Comparison of ENCODE assay signal across 9 mouse cellular contexts in the genomic region with DNA sequence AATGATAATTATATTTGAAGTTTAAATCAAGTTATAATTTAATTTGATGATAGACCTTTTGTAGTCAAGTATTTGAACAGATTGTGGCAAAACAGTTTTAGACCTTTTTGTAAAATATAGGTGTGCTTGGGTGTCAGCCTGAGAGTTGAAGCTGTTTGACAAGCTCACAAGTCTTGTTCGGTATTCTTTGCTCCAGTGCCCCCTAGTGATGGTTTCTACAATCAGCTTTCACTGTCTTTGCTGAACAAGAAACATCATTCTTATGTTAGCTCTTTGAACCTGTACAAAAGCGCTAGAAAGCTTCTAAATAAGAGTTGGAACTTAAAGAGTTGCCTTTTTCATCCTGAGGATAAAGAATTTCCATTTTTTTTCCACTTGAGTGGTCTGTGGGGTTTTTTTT.
DNase-seq lines count a peak whose midpoint lies in the region; ATAC-seq and TF ChIP-seq lines count a peak whose summit lies in the region.
"Had no signal": no experiment of that assay in that cellular context is flagged by ENCODE, and none has a peak within 500 bp of the region (broad histone marks: within the 10 kb centered on the region; RNA-seq: fewer than 3 reads in every experiment).

No protein-coding gene starts in this region.

- WGBS in liver, adult 2 months = 55% methylated on average over 2 of the region's 2 CpGs
- 52% methylated on average over 2 of the region's 2 CpGs for WGBS in liver, embryonic 12.5 days (ENCODE audit: insufficient replicate concordance)
- 50% methylated on average over 2 of the region's 2 CpGs for WGBS in limb, embryonic 14.5 days

- peak; percentile 62 for DNase-seq in liver, adult 2 months (ENCODE audit: extremely low read depth, low read depth, low spot score)
- peak; percentile 15 for DNase-seq in Patski (ENCODE audit: low read depth, low spot score)
- peak; percentile 76 to 80 for DNase-seq in cerebellum, postnatal 14 days
- peak; percentile 12 for DNase-seq in hindlimb bud, embryonic 11.5 days (ENCODE audit: extremely low spot score, low read depth, low spot score)
- DNase-seq in limb, embryonic 14.5 days (ENCODE audit: low spot score) = peak; percentile 63
- DNase-seq in right cerebral cortex, postnatal 4 days = peak; percentile 37

- TF ChIP-seq POLR2A in liver, adult 2 months (IDR thresholded peaks at IDR 0.05; ENCODE audit: extremely low read depth, insufficient read depth, low read length) = no peak
- TF ChIP-seq POLR2A in limb, embryonic 14.5 days (IDR thresholded peaks at IDR 0.05; ENCODE audit: borderline replicate concordance, extremely low read depth, insufficient read depth, insufficient read length) = no peak

- no peaks in the 10 kb centered on the region for H3K27me3 ChIP-seq in liver, adult 2 months (ENCODE audit: control insufficient read depth, insufficient read depth, low read length)
- H3K27me3 ChIP-seq in liver, embryonic 12.5 days (replicated peaks) = no peaks in the 10 kb centered on the region
- H3K27me3 ChIP-seq in Patski = no peaks in the 10 kb centered on the region
- no peaks in the 10 kb centered on the region for H3K27me3 ChIP-seq in limb, embryonic 14.5 days (ENCODE audit: control insufficient read depth, insufficient read depth, low read length)

- no peak overlapping the region for H3K4me3 ChIP-seq in liver, adult 2 months (ENCODE audit: insufficient read depth, low read depth, low read length)
- H3K4me3 ChIP-seq in liver, embryonic 12.5 days = no peak overlapping the region
- H3K4me3 ChIP-seq in limb, embryonic 14.5 days (replicated peaks; ENCODE audit: low read length) = no peak overlapping the region
- H3K4me3 ChIP-seq: myocyte had no signal

- no peak for ATAC-seq in liver, embryonic 12.5 days
- no peak for ATAC-seq in Patski
- ATAC-seq in limb, embryonic 14.5 days (ENCODE audit: low FRiP score, low read depth) = no peak
- ATAC-seq in erythroid progenitor cell, adult 5-6 weeks (replicated peaks; ENCODE audit: low FRiP score, poor library complexity, severe bottlenecking) = no peak

- POLR2A ChIA-PET in Patski (lab: Charles Lee) = no interaction called here

- TF ChIP-seq CTCF in liver, adult 2 months (IDR thresholded peaks at IDR 0.05; ENCODE audit: low read depth, low read length) = peak; percentile 33; the same call in 1 of the 2 replicates
- peak; percentile 76 for TF ChIP-seq CTCF in Patski (IDR thresholded peaks at IDR 0.05)

- H3K27ac ChIP-seq in liver, adult 2 months (replicated peaks; ENCODE audit: insufficient read depth, low read depth, low read length) = no peak overlapping the region
- no peak overlapping the region for H3K27ac ChIP-seq in liver, embryonic 12.5 days
- no peak overlapping the region for H3K27ac ChIP-seq in limb, embryonic 14.5 days (replicated peaks; ENCODE audit: low read depth, low read length)

- in situ Hi-C loops in Patski (cut with MboI; ENCODE audit: low pct_unique_long_range_greater_than_20kb) = loop anchor here (10.0 kb wide), 1 partner anchor 392 kb away; no protein-coding TSS in a partner anchor

- no peak overlapping the region for H3K9ac ChIP-seq in liver, adult 2 months (ENCODE audit: low read depth, low read length)
- H3K9ac ChIP-seq in liver, embryonic 12.5 days = no peak overlapping the region
- no peak overlapping the region for H3K9ac ChIP-seq in limb, embryonic 14.5 days (ENCODE audit: low read depth, low read length, severe bottlenecking)

- H3K9me3 ChIP-seq in liver, embryonic 12.5 days (replicated peaks) = no peaks in the 10 kb centered on the region
- no peaks in the 10 kb centered on the region for H3K9me3 ChIP-seq in limb, embryonic 14.5 days (ENCODE audit: control insufficient read depth, low read length)

- no peaks in the 10 kb centered on the region for H3K4me1 ChIP-seq in liver, adult 2 months (ENCODE audit: control insufficient read depth, insufficient read depth, low read length)
- H3K4me1 ChIP-seq in liver, embryonic 12.5 days = no peaks in the 10 kb centered on the region
- H3K4me1 ChIP-seq in limb, embryonic 14.5 days (ENCODE audit: control insufficient read depth, insufficient read depth, low read length) = no peaks in the 10 kb centered on the region

- CTCF ChIA-PET in Patski (lab: Charles Lee) = interaction anchor here (0.8 to 1.1 kb wide), 7 partner anchors 8 to 465 kb away, joined by 3 to 4 read pairs (median 3); no protein-coding TSS in a partner anchor

- H3K36me3 ChIP-seq in liver, adult 2 months (ENCODE audit: control insufficient read depth, insufficient read depth, low read length) = no peaks in the 10 kb centered on the region
- H3K36me3 ChIP-seq in liver, embryonic 12.5 days = peaks cover 3% of the 10 kb centered on the region; the same call in 1 of the 2 replicates
- no peaks in the 10 kb centered on the region for H3K36me3 ChIP-seq in limb, embryonic 14.5 days (ENCODE audit: control insufficient read depth, insufficient read depth, low read length)

- no peaks in the 10 kb centered on the region for H3K79me2 ChIP-seq in liver, adult 2 months (ENCODE audit: control insufficient read depth, insufficient read depth, low read length)

- no peak overlapping the region for H3K4me2 ChIP-seq in liver, embryonic 12.5 days
- no peak overlapping the region for H3K4me2 ChIP-seq in limb, embryonic 14.5 days (replicated peaks; ENCODE audit: low read depth, low read length, severe bottlenecking)

Comparison
In these comparisons a context has a peak if more than half of its experiments do, and no peak if none do; other contexts are left out.
1. DNase-seq: peak in every context shown above with its lines; median percentile 78 in cerebellum, postnatal 14 days; 63 in limb, embryonic 14.5 days; 62 in liver, adult 2 months; 37 in right cerebral cortex, postnatal 4 days; 15 in Patski; 12 in hindlimb bud, embryonic 11.5 days.